Mouse (Mus musculus) testis, adult 2 months (tissue): ENCODE measurements around the gene Tenm3.

Experiments used
- CTCF ChIP-seq: fragments of 200-500 bp; IDR thresholded peaks from 2 replicates; pipeline ENCODE4 v1.5.1; 2012; ENCODE audit warnings: low read depth, mild to moderate bottlenecking, inconsistent platforms, low read length, moderate library complexity; ENCODE audit not compliant: control insufficient read depth, insufficient read depth, insufficient replicate concordance
- POLR2A ChIP-seq: fragments of 200-500 bp; IDR thresholded peaks from 2 replicates; pipeline ENCODE4 v1.6.1; 2012; ENCODE audit warnings: low read depth, mild to moderate bottlenecking, inconsistent platforms, low read length, moderate library complexity; ENCODE audit not compliant: control insufficient read depth

DNA sequence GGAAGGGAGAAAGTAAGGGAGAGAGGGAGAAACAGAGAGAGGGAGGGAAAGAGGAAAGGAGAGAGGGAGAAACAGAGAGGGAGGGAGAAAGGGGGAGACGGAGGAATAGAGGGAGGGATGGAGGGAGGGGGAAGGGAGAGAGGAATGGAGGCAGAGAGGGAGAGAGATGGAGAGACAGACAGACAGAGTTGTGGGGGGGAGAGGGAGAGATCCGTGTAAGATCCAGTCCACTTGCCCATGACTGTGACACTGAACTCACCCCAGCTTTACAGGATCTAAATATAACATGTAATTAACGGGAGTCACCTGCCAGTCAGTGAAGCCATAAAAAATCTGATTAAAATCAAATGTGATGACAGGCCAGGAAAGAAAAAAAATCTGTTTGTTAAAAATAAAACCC lies 172.9 kb downstream of the Tenm3 start:
- TF ChIP-seq CTCF = no peak
- TF ChIP-seq POLR2A = no peak
